Mouse (Mus musculus): ENCODE measurements around the gene Edc4.

DNA sequence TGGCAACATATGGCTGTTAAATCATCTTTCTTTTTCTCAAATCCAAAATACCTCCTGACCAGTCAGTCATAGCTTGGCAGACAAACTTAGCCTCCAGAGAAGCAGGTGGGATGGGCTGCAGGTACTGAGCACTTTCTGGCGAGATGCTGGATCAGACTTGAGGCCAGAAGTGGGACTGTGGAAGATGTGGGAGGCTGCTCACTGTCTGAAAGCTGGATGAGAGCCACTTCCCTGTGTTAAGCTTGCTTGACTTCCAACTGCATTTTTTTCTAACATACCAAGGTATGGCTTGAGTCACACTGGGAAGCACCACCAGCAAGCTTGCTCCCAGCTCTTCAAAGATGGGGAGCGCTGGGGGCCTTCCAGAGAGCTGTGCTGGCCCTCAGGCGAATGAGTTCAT lies 44.4 kb downstream of the Edc4 start:
- TF ChIP-seq EP300 (IDR thresholded peaks at IDR 0.05; ENCODE audit: insufficient read depth, low read depth, low read length) (no peak), CTCF (IDR thresholded peaks at IDR 0.05; ENCODE audit: low read depth, low read length) (no peak), POLR2A (IDR thresholded peaks at IDR 0.05; ENCODE audit: insufficient read depth, low read length) (no peak)
